Mouse (Mus musculus): ENCODE data around the gene Psen2. TPM values are rescaled to one million over a fixed set of nuclear protein-coding genes. Genes with fewer than 3 reads are reported as not detected.

Gene Psen2
- 106 and 145 TPM in 2 replicates for polyA plus RNA-seq (2012; rRNA removed; ENCODE audit: low replicate concordance)

GRCm38 (mm10) chr1:180263364-180263997 is at the start of gene Psen2:
TSS of gene Psen2 (minus strand) at chr1:180263438.

GRCm38 (mm10) chr1:180198959-180199714 is 64.1 kb downstream of the Psen2 start, which contains the start of gene Coq8a:
TSS of gene Coq8a (minus strand) at chr1:180199602.

Other genes starting within 250 kb of the Psen2 start
- gene Coq8a, start 63.8 kb downstream of the Psen2 start, polyA plus RNA-seq (2012; rRNA removed; ENCODE audit: low replicate concordance): 45.6 and 76.1 TPM in 2 replicates
- 27.3 and 31.6 TPM in 2 replicates for gene Itpkb, start 67.0 kb upstream of the Psen2 start, polyA plus RNA-seq (2012; rRNA removed; ENCODE audit: low replicate concordance)
- 3.0 and 5.5 TPM in 2 replicates for gene Stum, start 220.1 kb upstream of the Psen2 start, polyA plus RNA-seq (2012; rRNA removed; ENCODE audit: low replicate concordance)

Data from subcutaneous adipose tissue, adult 2 months (tissue).